Mouse (Mus musculus) kidney, postnatal 4 days (tissue): ENCODE measurements around the gene Lim2.

Experiments
- DNase-seq, 2 experiments: peaks; one replicate each; pipeline ENCODE4 v3.0.0; 2021; ENCODE audit warnings: mixed read lengths in 2 of 2

The Lim2 gene

DNA sequence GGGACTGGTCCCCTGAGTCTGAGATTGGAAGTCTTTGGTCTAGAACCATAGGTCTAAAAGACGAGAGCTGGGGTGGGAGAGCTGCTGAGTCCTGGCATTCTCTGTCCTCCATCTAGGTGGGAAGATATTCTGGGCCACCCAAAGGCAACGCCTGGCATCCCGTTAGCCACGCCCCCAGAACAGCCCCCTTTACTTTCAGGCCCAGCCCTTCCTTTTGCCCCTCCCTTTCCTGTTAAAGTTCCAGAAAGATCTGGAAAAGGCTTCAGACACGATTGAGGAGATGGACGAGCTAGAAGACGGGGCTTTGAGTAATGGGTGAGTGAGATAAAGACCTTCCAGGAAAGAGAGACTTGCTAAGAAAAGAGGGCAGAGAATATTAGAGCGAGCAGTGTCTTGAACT lies at the start of gene Lim2:
Gene Lim2 (plus strand): TSS at position 265 of the 400 bp plus-strand sequence.
- DNase-seq = no peak

DNA sequence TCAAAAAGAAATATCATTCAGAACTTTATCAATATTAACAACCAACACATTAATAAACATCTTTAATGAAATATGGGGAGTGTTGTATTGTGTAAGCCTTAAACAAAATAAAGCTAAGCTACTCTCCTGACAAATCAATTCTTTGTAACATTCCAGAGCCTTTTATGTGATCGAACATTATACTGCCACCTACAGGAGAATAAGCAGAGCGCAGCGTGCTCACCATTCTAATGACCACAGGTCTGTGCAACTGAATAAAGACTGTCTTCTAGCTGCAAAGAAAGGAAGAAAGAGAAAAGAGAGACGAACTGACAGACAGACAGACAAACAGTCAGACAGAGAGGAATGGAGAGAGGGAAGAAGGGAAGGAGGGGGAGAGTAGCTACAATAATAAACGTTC lies 49.2 kb upstream of the Lim2 start:
- DNase-seq = peak; percentile 46 to 59

GRCm38 (mm10) chr7:43392349-43393121 lies 34.9 kb upstream of the Lim2 start:
- DNase-seq = no peak

DNA sequence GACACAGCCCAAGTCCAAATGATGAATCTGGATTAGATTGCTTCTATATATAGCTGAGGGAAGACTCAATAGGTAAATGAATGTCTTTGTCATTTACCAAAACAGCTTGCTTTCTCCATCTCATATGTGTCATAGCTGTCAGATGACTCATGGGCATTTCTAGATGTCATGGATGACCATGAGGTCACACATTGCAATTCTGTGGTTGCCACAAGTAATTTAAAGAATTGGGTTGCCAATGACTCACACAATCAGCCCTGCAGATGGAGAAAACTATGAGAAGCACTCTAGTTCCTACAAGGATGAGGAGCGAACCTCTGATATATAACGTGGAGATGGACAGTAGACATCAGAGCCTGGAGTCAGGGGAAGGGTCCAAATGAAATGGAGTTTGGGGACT lies 28.0 kb upstream of the Lim2 start:
- no peak for DNase-seq

- DNase-seq = no peak
Observed at GRCm38 (mm10) chr7:43402718-43403117, 24.8 kb upstream of the Lim2 start.

DNA sequence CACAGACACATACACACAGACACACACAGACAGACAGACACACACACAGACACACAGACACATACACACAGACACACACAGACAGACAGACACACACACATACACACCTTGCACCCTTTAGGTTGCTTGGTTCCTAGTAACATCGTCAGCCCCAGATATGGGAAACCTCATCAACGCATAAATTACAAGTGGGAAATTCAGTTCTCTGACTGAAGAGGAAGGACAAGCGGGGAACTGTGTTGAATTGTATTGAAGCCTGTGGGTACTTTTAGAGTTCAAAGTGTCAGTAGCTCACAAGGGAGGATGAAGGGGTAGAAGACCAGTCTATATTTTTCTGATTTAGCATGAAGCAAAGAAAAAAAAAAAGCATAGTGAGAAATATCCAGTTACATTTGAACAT lies 19.9 kb upstream of the Lim2 start:
- no peak for DNase-seq

DNA sequence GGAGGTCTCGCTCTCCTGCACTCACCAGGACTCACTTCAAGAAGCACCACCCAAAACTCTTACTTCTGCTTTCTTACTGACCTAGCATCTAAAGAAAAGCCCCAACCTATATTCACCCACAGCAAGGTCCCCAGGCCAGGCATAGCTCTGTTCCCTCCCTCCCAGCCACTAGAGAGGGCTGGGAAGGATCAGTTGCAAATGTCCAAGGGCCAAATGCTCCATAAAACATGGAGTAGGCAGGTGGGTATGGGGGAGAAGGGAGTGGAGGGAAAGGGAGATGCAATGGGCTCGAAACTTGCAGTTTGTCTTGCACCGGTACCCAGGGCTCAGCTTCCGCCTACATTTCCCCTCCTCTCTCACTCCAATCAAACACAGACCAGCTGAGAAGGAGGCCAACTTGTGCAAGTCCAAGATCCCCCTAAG lies 19.3 kb upstream of the Lim2 start, which contains the start of gene Siglecg:
Gene Siglecg (plus strand): TSS at position 74 of the 423 bp plus-strand sequence.
- DNase-seq = no peak

GRCm38 (mm10) chr7:43409084-43409483 lies 18.4 kb upstream of the Lim2 start:
- no peak for DNase-seq

DNA sequence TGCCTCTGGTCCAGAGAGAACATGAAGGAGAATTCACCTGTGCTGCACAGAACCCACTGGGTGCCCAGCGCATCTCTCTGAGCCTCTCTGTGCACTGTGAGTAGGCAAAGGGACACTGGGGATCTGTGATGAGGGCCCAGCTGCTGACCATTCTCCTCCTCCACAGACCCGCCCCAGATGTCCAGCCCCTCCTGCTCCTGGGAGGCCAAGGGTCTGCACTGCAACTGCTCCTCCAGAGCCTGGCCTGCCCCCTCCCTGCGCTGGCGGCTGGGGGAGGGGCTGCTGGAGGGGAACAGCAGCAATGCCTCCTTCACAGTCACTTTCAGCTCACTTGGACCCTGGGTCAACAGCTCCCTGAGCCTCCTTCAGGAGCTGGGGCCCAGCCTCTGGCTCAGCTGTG lies 15.7 kb upstream of the Lim2 start:
- DNase-seq = peak in 1 of 2 experiments; percentile 9

DNA sequence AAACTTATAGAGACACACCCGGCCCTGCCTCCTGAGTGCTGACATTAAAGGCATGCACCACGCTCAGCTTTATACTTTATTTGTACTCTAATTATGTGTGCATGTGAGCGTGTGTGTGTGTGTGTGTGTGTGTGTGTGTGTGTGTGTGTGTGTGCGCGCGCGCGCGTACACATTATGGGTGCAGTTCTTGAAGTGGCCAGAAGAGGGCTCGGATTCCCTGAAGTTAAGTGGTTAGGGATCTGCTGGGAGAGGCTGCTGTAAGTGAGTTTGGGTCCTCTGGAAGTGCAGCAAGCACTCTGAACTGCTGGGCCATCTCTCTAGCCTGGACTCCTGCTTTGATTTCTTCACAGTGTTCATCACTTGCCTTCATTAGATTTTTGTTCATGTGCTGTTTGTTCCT lies 10.2 kb upstream of the Lim2 start:
- no peak for DNase-seq

- peak; percentile 93 to 94 for DNase-seq
Observed at GRCm38 (mm10) chr7:43422995-43423617, 4.4 kb upstream of the Lim2 start.

GRCm38 (mm10) chr7:43423991-43424625 lies 3.4 kb upstream of the Lim2 start:
- DNase-seq = no peak

DNA sequence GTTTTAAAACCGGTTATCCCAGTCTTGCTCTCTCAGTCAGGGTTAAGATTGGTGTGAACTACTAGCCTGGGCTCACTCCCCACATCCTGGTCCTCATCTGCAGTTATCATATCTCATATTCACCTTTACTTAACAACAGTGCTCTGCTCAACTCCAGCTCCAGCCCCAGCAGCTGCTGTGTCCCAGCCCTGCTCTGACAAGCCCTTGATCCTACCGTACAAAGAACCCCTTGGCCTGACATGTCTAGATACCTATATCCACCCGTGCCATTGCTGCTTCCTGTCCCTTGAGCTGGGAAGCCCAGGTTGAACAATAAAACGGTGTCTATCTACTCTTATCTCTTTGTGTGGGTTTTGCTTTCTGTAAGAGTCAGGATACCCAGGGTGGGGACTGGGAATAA lies 2.0 kb downstream of the Lim2 start:
- no peak for DNase-seq

GRCm38 (mm10) chr7:43432891-43433290 lies 5.4 kb downstream of the Lim2 start:
- no peak for DNase-seq

DNA sequence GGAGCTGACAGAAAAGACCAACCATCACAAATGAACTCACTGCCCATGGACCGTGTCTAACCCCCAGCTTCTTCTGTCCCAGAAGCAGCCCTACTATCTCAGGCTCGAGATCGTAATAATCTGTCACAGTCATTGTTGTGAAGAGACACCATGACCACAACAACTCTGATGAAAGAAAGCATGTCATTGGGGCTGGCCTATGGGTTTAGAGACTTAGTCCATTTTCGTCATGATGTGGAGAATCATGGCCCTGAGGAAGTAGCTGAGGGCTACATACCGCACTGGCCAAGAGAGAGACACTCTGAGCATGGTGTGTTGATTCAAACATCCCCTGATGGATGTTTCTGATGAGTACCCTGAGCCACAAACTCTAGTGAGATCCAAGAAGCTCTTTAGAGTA lies 7.2 kb downstream of the Lim2 start:
- no peak for DNase-seq

GRCm38 (mm10) chr7:43436341-43437255 lies 9.1 kb downstream of the Lim2 start, which contains the start of gene Nkg7:
Gene Nkg7 (plus strand): TSS chr7:43437073.
- no peak for DNase-seq

GRCm38 (mm10) chr7:43438611-43439010 lies 11.1 kb downstream of the Lim2 start:
- DNase-seq = no peak

DNA sequence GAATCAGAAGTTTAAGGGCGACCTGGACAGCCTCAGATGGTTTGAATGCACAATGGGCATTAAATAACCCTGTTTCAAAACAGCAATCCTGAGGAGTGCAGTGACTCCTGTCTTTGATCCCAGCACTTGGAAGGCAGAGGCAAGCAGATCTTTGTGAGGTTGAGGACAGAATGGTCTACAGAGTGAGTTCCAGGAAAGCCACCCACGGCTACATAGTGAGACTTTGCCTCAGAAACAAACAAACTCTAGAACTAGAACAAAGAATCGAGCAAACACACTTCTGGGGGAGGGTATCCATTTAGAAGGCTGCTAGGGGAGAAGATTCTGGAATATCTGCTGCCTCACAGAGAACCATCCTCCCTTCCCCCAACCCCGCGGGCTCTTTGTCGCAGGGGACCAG lies 13.0 kb downstream of the Lim2 start, which contains the start of gene Cldnd2:
Gene Cldnd2 (plus strand): TSS at position 301 of the 400 bp plus-strand sequence.
- no peak for DNase-seq

DNA sequence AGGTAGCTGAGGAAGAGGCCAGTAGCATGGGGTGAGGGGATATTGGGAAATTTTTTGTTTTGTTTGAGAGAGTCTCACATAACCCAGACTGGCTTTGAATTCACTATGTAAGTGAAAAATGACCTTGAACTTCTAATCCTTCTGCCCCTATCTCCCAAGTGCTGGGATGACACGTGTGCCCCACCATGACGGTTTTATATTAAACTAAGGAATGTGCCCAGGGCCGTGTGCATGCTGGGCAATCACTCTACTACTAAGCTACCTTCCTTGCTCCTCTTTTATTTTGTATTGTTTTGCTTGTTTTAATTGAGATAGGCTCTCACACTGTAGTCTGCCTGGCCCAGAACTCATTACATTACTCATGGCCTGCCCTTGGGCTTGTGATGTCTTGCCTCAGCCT lies 13.6 kb downstream of the Lim2 start:
- DNase-seq = no peak

DNA sequence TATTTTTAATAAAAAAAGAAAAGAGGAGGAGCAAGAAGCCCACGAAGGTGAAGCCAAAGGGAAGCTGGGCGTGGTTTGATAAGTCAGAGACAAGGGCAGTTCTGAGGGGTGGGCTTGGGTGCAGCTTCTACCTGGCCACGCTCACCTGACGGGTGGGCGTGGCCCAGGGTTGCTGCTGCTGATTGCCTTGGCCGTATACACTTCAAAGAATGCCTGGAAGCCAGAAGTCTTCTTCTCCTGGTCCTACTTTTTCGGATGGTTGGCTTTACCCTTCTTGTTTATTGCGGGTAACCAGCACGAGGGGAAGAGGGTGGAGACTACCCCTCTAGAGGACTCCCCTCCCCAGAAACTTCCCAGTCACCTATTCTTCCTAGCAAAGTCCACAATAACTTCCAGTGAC lies 15.2 kb downstream of the Lim2 start:
- peak in 1 of 2 experiments; percentile 46 for DNase-seq

- peak; percentile 84 to 92 for DNase-seq
Observed at GRCm38 (mm10) chr7:43443126-43443916, 15.9 kb downstream of the Lim2 start.

- DNase-seq = peak; percentile 94 to 97
Observed at GRCm38 (mm10) chr7:43443917-43444293, 16.4 kb downstream of the Lim2 start, which contains the start of the genes Etfb and Gm45233. Gene Etfb (plus strand): TSS chr7:43444083. Gene Gm45233 (plus strand): TSS chr7:43444128.
